Mouse (Mus musculus) forebrain, embryonic 15.5 days (tissue): ENCODE results near the gene Sec24c. TPM values are rescaled to one million over a fixed set of nuclear protein-coding genes. Genes with fewer than 3 reads are reported as not detected.
"Not testable (repeated sequence)": the region's sequence is repeated elsewhere in the genome, so short reads cannot be mapped to it uniquely, and the experiment has no call there.

Experiments
- ATAC-seq: fragments of 200-750 bp; cut with Nextera tagmentation; replicated peaks from 2 replicates; pipeline ENCODE4 v1.8.0; 2017; ENCODE audit warnings: mild to moderate bottlenecking, moderate TSS enrichment, moderate library complexity
- H3K27ac ChIP-seq: fragments of 300-500 bp; sonication (generic); replicated peaks from 2 replicates; pipeline ENCODE4 v1.5.1; 2015; ENCODE audit warnings: mild to moderate bottlenecking, inconsistent platforms
- H3K27me3 ChIP-seq: fragments of 300-500 bp; sonication (generic); 2 replicates; pipeline ENCODE4 v1.6.1; 2015; ENCODE audit warnings: inconsistent platforms
- H3K36me3 ChIP-seq: fragments of 300-500 bp; sonication (generic); 2 replicates; pipeline ENCODE4 v1.6.1; 2015; ENCODE audit warnings: mild to moderate bottlenecking, inconsistent platforms
- H3K4me1 ChIP-seq: fragments of 300-500 bp; sonication (generic); 2 replicates; pipeline ENCODE4 v1.6.1; 2015; ENCODE audit warnings: inconsistent platforms
- H3K4me2 ChIP-seq: fragments of 300-500 bp; sonication (generic); replicated peaks from 2 replicates; pipeline ENCODE4 v1.6.1; 2015; ENCODE audit warnings: mild to moderate bottlenecking, inconsistent platforms
- H3K4me3 ChIP-seq: fragments of 300-500 bp; sonication (generic); 2 replicates; pipeline ENCODE4 v1.5.1; 2015; ENCODE audit warnings: mild to moderate bottlenecking, inconsistent platforms
- H3K9ac ChIP-seq: fragments of 300-500 bp; sonication (generic); replicated peaks from 2 replicates; pipeline ENCODE4 v1.6.1; 2015; ENCODE audit warnings: mild to moderate bottlenecking, inconsistent platforms
- H3K9me3 ChIP-seq: fragments of 300-500 bp; sonication (generic); 2 replicates; pipeline ENCODE4 v1.6.1; 2016; ENCODE audit warnings: inconsistent platforms
- WGBS: fragments of 180-500 bp; shearing (Covaris S2); methylation state at CpG from one replicate; pipeline ENCODE4 v1.1.7; 2015; ENCODE audit warnings: mixed read lengths; 5-methylcytosine and 5-hydroxymethylcytosine counted together
- polyA plus RNA-seq: library from polyadenylated mRNA; unstranded; fragments of >200 nt; fragmentation: Nextera tagmentation; extraction: Ambion mirVana; gene quantifications from 2 replicates; pipeline ENCODE4 v1.2.1, GENCODE M21; 2015

The Sec24c gene
- 83.9 and 85.5 TPM in 2 replicates for polyA plus RNA-seq

- Histone ChIP-seq H3K27me3 (no peaks in the 10 kb centered on the region; the same call in 1 of the 2 replicates), H3K9ac (peak within 1 kb of the TSS; percentile 80), H3K9me3 (no peaks in the 10 kb centered on the region), H3K4me1 (peaks cover 20% of the 10 kb centered on the region), H3K4me3 (peak within 1 kb of the TSS; percentile 85), H3K4me2 (peak within 1 kb of the TSS; percentile 83), H3K27ac (peak within 1 kb of the TSS; percentile 83), H3K36me3 (peaks cover 32% of the 10 kb centered on the region)
- WGBS, result 3% methylated on average over 43 of the region's 43 CpGs
- peak; percentile 96 for ATAC-seq
Observed at GRCm38 (mm10) chr14:20674064-20674833, at the start of gene Sec24c. Sec24c (plus strand) TSS chr14:20674308.

DNA sequence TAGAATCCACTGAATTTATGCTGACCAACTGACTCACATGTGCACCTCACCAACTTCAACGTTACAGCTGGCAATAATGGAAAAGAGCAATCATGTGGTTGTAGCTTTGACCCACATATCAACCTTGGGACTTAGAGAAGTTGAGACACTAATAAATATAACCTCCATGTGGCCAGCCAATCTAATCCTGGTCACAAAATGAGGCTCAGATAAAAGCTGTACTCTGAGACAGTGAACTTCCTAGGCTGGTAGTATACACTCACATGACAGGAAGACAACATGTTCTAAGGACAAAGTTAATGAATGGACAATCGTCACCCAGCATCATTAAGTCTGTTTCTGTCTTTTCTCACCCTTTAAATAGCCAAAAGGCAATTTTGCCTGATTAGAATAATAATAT, 47.7 kb upstream of the Sec24c start:
- no peaks in the 10 kb centered on the region for H3K27me3 ChIP-seq
- H3K27ac ChIP-seq, result no peak overlapping the region
- no peaks in the 10 kb centered on the region for H3K4me1 ChIP-seq
- no peak for ATAC-seq
- H3K9me3 ChIP-seq, result no peaks in the 10 kb centered on the region
- WGBS, result 83% methylated on average over 2 of the region's 2 CpGs
- H3K4me3 ChIP-seq, result no peak overlapping the region
- H3K36me3 ChIP-seq, result no peaks in the 10 kb centered on the region
- no peak overlapping the region for H3K9ac ChIP-seq
- H3K4me2 ChIP-seq, result no peak overlapping the region

DNA sequence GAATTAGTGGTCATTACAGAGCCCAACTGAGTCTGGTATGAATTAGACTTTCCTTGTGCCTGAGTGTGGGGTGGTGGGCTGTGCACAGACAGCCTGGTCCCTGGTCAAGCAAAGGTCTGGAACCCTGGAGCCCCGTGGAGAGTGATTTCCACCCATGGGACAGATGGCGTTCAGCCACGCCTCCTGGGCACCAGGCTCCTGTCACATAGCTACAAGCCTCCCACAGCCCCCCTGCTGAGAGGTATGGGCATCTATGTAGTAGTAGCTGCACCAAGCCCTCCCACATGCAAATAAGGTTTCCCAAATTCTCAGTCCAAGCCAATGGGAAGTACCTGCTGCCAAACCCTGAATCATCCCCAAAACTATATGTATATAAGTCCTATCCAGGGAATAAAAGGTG, 47.1 kb upstream of the Sec24c start:
- no peak for ATAC-seq
- no peak overlapping the region for H3K9ac ChIP-seq
- H3K4me1 ChIP-seq, result no peaks in the 10 kb centered on the region
- no peak overlapping the region for H3K4me2 ChIP-seq
- H3K9me3 ChIP-seq, result no peaks in the 10 kb centered on the region
- 83% methylated on average over 3 of the region's 3 CpGs for WGBS
- no peak overlapping the region for H3K27ac ChIP-seq
- no peaks in the 10 kb centered on the region for H3K27me3 ChIP-seq
- no peaks in the 10 kb centered on the region for H3K36me3 ChIP-seq
- no peak overlapping the region for H3K4me3 ChIP-seq

- Histone ChIP-seq H3K4me2 (no peak overlapping the region), H3K9ac (no peak overlapping the region), H3K36me3 (no peaks in the 10 kb centered on the region), H3K27me3 (no peaks in the 10 kb centered on the region), H3K27ac (no peak overlapping the region), H3K4me1 (no peaks in the 10 kb centered on the region), H3K4me3 (no peak overlapping the region), H3K9me3 (no peaks in the 10 kb centered on the region)
- no peak for ATAC-seq
- WGBS, result 75% methylated on average over 4 of the region's 4 CpGs
Observed at GRCm38 (mm10) chr14:20631253-20631652, 42.9 kb upstream of the Sec24c start.

GRCm38 (mm10) chr14:20635546-20635945, 38.6 kb upstream of the Sec24c start:
- H3K4me2 ChIP-seq, result no peak overlapping the region
- H3K27me3 ChIP-seq, result no peaks in the 10 kb centered on the region
- 96% methylated on average over 2 of the region's 2 CpGs for WGBS
- peaks cover 7% of the 10 kb centered on the region for H3K4me1 ChIP-seq
- ATAC-seq, result no peak
- no peak overlapping the region for H3K27ac ChIP-seq
- H3K4me3 ChIP-seq, result no peak overlapping the region
- no peak overlapping the region for H3K9ac ChIP-seq
- H3K36me3 ChIP-seq, result no peaks in the 10 kb centered on the region
- H3K9me3 ChIP-seq, result no peaks in the 10 kb centered on the region

GRCm38 (mm10) chr14:20636968-20637367, 37.1 kb upstream of the Sec24c start:
- peaks cover 12% of the 10 kb centered on the region for H3K4me1 ChIP-seq
- H3K27ac ChIP-seq, H3K9ac ChIP-seq, H3K27me3 ChIP-seq, H3K4me3 ChIP-seq, H3K9me3 ChIP-seq, H3K4me2 ChIP-seq, ATAC-seq, H3K36me3 ChIP-seq: not testable (repeated sequence)
- whole genome bisulfite sequencing, result 98% methylated on average over 3 of the region's 3 CpGs

- no peak for ATAC-seq
- 89% methylated on average over 2 of the region's 2 CpGs for WGBS
- no peak overlapping the region for H3K27ac ChIP-seq
- H3K4me3 ChIP-seq, result no peak overlapping the region
- H3K27me3 ChIP-seq, result no peaks in the 10 kb centered on the region
- H3K9me3 ChIP-seq, result no peaks in the 10 kb centered on the region
- H3K4me1 ChIP-seq, result peaks cover 12% of the 10 kb centered on the region
- H3K4me2 ChIP-seq, result no peak overlapping the region
- no peak overlapping the region for H3K9ac ChIP-seq
- H3K36me3 ChIP-seq, result no peaks in the 10 kb centered on the region
Observed at GRCm38 (mm10) chr14:20637818-20638574, 36.1 kb upstream of the Sec24c start.

DNA sequence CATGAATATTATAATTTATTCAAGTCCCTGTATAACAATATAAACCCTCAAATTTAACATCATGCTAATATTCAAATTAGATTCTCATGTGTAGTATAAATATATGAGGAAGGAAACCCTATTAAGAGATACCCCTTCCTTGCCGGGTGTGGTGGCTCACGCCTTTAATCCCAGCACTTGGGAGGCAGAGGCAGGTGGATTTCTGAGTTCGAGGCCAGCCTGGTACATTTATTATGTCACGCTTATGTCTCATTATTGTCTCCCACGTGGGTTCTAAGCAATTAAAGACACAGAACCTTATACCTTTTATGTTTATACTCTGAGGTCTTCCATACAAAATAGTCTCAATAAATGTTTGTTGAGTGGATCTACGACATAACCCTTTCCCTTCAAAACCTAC, 35.4 kb upstream of the Sec24c start:
- ATAC-seq, result no peak
- Histone ChIP-seq H3K27ac (no peak overlapping the region), H3K4me2 (no peak overlapping the region), H3K4me1 (peaks cover 12% of the 10 kb centered on the region), H3K4me3 (no peak overlapping the region), H3K27me3 (no peaks in the 10 kb centered on the region), H3K36me3 (no peaks in the 10 kb centered on the region), H3K9me3 (no peaks in the 10 kb centered on the region), H3K9ac (no peak overlapping the region)
- WGBS, result 88% methylated on average over 6 of the region's 6 CpGs

DNA sequence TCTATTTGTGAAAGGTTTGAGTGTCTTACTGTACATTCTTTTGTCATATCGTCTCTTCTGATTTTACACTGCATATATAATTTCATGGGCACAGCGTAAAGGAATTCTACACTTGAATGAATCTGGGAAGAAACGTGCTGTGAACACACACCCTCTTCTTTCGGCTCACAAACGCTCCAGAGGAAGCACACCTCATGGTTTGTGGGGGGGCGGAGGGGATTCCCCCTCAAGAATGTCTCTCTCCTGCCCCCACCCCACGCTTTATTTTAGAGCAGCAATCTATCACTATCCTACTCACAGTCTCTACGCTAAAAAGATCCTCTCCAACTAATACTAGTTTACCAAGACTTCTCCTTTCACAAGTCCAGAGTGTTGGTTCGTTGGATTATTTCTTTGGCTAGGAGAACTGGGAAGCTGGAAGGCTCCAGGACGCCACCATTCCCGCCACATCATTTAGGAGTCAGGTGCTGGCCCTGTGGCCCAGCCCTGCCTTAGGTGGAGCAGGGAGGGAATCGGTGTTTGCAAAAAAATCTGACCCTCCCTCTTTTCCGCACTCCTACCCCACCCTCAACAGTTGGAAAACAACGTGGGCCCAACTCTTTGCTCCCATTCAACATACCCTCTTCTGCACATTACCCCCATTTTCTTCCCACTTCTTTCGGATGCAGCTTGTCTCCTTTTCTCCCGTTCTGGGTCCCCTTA, 34.0 kb upstream of the Sec24c start:
- peak; percentile 67 for ATAC-seq
- no peaks in the 10 kb centered on the region for H3K9me3 ChIP-seq
- H3K4me1 ChIP-seq, result peaks cover 12% of the 10 kb centered on the region
- H3K36me3 ChIP-seq, result no peaks in the 10 kb centered on the region
- peak overlapping the region; percentile 94 for H3K27ac ChIP-seq
- peak overlapping the region; percentile 82 for H3K9ac ChIP-seq
- WGBS, result under 1% methylated on average over 16 of the region's 16 CpGs
- H3K4me2 ChIP-seq, result peak overlapping the region; percentile 86
- no peaks in the 10 kb centered on the region for H3K27me3 ChIP-seq
- peak overlapping the region; percentile 90 for H3K4me3 ChIP-seq

DNA sequence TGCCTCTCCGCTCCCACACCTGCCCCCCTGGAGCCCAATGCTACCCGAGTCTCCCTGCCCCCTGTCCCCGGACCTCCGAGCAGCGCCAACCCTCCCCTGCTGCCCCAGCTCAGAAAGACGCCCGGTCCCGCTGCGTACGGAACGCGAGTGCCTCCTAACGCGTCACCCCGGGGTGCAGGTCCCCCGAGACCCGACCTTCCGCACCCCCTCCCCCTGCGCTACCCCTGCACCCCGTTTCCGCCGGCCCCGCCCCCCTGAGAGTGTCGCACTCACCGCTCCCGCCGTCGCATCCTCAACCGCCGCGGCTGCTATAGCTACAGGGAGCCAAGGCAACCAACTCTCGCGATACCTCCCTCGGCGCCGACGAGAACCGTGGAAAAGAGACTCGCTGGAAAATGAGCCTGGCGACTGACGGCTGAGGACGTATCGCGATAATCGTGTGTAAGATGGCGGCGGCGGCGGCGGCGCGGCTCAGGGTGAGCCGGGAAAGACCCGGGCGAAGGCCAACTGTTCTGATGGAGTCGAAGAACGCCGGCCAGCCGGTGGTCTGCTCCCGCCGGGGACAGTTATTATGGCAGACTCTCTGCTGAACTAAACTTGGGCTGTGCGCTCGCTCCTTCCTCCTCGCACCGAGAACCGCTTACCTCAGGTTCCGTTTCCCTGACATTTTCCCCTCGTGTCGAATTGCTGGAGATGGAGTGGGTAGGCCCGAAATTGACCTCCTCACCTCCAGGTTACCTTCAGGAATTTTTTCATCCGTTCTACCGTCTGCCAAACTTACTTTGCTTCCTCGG, 33.3 kb upstream of the Sec24c start, which contains the start of gene Usp54:
Gene Usp54, minus strand, starts transcription at position 420 of the 794 bp plus-strand sequence.
- peak within 1 kb of the TSS; percentile 86 for H3K4me2 ChIP-seq
- H3K27me3 ChIP-seq, result no peaks in the 10 kb centered on the region
- peak within 1 kb of the TSS; percentile 94 for H3K27ac ChIP-seq
- H3K9ac ChIP-seq, result peak within 1 kb of the TSS; percentile 82
- peaks cover 12% of the 10 kb centered on the region for H3K4me1 ChIP-seq
- H3K4me3 ChIP-seq, result peak within 1 kb of the TSS; percentile 90
- peak; percentile 97 for ATAC-seq
- WGBS, result under 1% methylated on average over 73 of the region's 73 CpGs
- H3K36me3 ChIP-seq, result no peaks in the 10 kb centered on the region
- H3K9me3 ChIP-seq, result no peaks in the 10 kb centered on the region

- ATAC-seq, result no peak
- Histone ChIP-seq H3K36me3 (no peaks in the 10 kb centered on the region), H3K4me3 (peak overlapping the region; percentile 90), H3K4me2 (peak overlapping the region; percentile 72), H3K9ac (peak overlapping the region; percentile 82), H3K27ac (peak overlapping the region; percentile 94), H3K4me1 (peaks cover 12% of the 10 kb centered on the region), H3K9me3 (no peaks in the 10 kb centered on the region), H3K27me3 (no peaks in the 10 kb centered on the region)
- 13% methylated on average over 10 of the region's 10 CpGs for WGBS
Observed at GRCm38 (mm10) chr14:20641438-20641875, 32.7 kb upstream of the Sec24c start.
